Mouse (Mus musculus) spleen, adult 2 months (tissue): ENCODE results near the gene Gm5460.

ENCODE experiments used
- CTCF ChIP-seq: fragments of 200-500 bp; IDR thresholded peaks from 2 replicates; pipeline ENCODE4 v1.5.1; 2011; ENCODE audit warnings: mild to moderate bottlenecking, inconsistent platforms; ENCODE audit not compliant: insufficient read depth, insufficient read length, insufficient replicate concordance; ENCODE audit errors: extremely low read depth
- POLR2A ChIP-seq: fragments of 200-500 bp; IDR thresholded peaks from 2 replicates; pipeline ENCODE4 v1.6.1; 2011; ENCODE audit warnings: low read depth, low read length, inconsistent platforms

- TF ChIP-seq CTCF = no peak
- no peak for TF ChIP-seq POLR2A
Observed at GRCm38 (mm10) chr14:34033841-34034610, 17.5 kb downstream of the Gm5460 start.
